Mouse (Mus musculus): ENCODE measurements around the gene Mbnl2.

The Mbnl2 gene

DNA sequence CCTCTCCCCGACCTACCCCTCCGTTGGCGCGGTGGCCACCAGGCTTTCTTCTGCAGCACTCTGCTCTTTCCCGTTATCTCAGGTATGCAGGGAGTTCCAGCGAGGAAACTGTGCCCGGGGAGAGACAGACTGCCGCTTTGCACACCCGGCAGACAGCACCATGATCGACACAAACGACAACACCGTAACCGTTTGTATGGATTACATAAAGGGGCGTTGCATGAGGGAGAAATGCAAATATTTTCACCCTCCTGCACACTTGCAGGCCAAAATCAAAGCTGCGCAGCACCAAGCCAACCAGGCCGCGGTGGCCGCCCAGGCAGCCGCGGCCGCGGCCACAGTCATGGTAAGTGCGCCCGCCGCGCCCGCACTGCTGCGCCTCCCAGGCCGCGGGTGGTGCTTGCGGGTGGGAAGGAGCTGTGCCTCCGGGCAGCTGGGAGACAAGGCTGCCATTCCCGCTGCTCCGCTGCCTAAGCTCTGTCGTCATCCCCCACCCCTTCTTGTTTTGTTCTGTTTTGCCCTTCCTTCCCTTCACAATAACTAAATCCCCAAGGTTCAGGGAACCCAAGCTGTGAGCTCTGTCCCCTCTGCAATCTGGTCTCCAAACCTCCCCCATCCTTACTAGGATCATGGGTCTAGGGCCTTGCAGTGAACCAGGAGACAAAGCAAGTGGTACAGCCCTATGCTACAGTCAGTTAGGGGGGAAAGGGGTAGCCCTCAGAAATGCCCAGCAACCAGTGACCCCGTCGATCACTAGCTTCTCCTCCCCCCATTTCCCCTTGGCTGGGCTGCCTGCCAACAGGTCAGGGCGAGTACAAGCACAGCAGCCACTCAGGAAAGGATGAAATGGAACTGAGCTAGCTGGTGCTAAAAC is 113.6 kb downstream of the Mbnl2 start:
- peak; percentile 54 for DNase-seq

DNA sequence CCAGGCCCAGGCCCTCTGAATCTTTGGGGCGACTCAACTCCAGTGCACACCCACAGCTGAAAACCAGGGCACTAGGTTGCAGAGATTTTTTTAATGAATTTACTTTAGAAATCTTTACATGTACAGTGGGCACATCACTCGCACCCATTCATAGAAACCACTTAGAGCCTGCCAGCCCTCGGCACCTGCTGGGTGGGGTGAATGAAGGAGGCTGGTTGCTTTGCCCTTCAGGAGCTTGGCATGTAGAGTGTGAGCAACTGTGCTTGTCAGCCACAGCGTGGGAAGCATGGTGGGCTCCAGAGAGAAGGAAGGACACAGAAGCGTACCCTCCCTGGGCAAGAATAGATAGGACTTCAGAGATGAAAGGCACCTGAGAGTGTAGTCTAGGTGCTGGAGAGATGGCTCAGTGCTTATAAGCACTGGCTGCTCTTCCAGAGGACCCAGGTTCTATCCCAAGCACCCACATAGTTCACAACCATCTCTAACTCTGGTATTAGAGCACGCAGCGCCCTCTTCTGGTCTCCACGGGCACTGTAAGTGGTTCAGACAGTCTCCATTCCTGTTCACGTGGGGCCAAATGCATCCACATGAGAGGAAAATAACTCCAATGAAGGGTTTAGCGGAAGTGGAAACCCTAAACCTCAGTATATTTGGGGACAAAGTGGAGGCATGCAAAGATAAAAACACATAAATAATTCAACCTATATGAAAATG is 114.9 kb downstream of the Mbnl2 start:
- no peak for DNase-seq

DNA sequence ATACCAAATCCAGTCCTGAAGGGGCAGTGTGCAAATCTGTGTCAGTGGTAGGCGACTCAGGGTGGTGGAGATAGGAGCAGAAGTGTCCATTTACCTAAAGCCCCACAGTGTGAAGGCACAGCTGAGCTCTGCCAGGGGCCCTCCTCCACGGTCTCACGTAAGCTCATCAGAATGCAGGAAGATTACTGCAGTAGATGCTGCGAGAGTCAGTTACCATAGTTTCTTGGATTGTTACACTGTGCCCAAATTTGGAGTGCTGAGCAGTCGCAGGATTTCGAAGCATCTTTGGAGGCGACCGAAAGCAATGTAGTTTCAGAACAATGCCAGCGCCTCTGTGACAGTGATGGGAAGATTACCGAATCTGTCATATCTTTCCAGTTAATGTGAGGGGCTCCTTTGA is 116.2 kb downstream of the Mbnl2 start:
- DNase-seq: peak; percentile 76

DNA sequence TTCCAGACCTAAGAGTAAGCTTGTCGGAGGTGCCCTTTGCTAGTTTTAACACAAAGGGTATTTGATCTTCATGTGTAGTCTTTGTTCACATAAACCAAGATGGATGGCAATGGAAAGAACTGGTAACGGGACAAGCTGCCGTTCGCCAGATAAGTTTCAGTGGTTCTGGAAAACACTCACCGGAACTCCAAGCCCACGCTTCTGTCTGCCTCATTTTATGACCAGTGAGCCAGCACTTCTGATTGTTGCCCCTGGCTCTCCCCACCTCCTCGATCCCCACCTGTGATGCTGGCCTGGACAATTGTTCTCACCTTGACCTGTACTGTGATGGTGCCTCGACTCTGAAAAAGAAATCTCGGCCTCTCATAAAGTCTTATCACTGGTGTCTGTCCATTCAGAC is 117.0 kb downstream of the Mbnl2 start:
- no peak for DNase-seq

DNA sequence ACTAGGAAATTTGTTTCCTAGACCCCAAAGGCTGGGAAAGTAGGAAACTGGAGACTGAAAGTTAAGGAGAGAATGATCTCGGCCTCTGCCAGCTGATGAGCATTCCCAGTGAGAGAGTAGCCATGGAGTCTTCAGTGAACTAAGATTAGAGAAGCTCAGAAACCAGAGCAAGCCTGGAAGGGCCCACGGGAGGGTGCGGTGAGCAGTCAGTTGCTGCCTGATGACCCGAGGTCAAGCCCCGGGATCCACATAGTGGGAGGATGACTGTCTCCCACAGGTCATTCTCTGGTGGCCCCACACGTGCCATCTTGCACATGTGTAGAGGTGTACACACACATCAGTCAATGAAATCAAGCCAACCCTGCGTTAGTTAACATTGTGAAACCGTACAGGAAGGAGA is 118.0 kb downstream of the Mbnl2 start:
- DNase-seq: no peak

DNA sequence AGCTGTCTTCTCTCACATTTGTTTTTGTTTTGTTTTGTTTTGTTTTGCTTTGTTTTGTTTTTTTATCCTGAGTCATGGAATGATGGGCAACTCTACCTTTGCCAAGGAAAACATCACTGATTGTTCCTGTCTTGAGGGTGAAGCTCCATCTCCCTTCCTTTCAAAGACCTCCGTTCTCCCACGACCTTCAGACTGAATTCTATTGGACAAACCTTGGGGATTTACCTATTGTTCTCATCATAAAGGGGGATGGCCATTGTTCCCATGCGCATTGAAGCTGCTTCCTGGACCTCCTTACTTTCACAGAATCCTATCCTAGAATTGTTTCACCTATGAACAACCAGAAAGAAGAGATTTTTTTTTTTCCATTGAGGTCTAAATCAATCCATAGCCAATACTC is 118.7 kb downstream of the Mbnl2 start:
- no peak for DNase-seq

DNA sequence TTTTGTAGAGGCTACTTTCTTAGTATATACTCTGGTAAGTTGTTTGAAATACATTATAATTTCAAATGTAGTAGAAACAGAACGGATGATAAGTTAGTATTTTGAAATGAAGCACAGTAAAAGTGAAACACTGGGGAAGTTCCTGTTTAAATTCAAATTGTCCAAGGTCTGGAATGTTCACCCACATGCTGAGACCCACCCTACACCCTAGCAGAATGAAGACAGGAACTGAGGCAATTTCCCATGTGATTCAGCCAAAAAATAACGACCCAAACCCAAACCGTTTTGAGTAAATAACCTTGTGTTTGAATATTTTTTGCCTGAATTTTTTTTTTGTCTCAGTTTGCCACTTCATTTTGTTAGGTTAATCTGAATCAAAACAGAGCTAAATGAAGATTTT is 119.4 kb downstream of the Mbnl2 start:
- DNase-seq: no peak

DNA sequence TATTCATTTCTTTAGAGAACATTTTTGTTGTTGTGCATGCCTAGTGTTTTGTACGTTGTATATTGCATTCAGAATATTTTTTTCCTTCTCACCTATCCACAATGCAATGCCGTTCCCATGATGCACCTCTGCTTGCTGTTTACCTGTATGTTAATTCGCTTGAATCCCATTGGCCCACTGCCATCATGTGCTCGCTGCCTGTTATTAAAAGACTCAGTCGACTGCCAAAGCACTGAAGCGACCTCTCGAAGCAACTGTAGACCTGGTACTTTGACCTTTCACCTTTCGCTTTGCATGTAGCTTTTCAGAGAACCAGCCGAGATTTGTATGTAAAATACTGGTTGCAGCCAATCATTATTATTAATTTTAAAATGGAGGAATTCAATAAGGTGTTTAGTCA is 120.0 kb downstream of the Mbnl2 start:
- no peak for DNase-seq

DNA sequence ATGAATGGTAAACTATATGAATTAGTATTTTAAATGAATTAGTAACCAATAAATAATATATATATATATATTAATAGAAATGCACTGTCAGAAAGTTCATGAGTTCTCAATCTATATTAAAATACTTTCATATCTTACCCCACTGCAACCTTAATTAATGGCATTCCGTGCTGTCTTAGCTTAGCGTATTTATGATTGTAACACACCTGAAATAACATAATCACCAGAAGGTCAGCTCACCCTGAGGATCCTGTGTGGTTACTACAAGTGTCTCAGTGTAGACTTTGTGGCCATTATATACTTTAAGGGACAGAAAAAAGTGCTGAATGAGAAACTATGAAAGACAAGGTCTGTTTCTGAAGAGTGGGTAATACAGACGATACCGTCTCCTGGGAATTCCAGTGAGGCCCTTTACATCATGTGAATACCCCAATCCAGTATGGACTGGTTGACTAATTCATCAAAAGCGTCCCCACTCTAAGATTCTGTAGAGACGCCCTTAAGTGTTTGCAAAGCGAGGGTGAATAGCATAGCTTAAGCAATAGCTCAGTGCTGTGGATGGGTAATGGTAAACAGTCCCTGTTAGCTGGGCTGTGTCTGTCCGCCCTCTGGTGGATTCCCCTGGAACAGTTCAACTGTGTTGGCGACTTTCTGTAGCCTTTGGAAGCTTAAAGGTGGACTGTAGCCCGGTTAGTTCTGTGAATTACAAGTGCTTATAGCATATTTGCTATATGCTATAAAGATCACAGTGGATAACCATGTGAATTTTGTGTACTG is 122.6 kb downstream of the Mbnl2 start:
- DNase-seq: peak; percentile 78

DNA sequence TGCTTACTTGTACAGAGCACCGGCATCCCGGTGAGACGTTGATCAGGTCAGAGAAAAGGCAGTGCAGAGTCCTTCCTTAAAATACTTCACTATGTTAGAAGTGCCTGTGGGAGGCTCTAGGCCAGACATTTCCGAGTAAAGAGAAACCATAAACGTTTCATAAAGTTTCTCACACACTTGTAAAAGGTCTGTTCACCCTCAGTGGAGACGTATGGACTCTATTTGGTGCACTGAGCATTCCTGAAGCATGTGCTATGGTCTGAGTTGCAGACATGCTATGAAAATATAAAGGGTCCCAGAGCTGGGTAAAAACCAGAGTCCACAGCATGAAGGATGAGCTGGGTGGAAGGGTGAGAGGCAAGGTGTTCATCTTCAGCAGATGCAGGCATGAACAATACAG is 124.1 kb downstream of the Mbnl2 start:
- no peak for DNase-seq

DNA sequence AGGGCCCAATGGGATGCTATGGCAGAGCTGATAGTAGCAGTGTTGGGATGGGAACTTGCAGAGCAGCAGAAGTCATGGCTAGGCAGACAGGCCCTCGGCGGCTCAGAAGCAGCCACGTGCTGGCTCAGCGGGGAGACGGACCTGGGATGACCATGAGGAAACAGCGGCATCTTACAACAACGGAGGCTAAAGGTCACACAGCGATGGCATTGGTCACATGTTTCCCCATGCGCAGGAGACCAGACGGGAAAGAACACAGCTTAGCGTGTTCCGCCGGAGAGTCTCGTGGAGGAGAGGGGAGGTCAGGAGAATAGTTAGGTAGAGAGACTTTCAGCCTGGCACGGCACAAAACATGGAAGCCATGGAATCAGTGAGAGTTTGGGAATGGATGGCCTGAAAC is 125.7 kb downstream of the Mbnl2 start:
- DNase-seq: no peak

DNA sequence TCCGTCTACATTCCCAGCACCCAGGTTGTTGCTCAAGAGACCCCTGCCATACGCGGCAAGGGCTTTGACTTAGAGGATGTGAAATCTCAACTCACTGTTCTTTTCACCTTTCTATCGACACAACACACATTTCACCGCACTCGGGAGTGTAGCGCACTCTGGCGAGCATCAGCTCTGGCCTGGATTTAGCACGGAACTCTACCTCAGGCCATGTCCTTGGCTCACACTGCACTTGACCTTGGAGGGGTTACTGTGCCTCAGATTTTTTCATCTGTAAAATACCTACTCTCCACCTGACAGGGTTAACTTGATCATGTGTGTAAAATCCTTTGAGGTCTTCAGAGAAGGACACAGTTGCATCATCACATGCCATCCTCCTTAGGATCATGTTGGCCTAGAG is 127.2 kb downstream of the Mbnl2 start:
- no peak for DNase-seq

DNA sequence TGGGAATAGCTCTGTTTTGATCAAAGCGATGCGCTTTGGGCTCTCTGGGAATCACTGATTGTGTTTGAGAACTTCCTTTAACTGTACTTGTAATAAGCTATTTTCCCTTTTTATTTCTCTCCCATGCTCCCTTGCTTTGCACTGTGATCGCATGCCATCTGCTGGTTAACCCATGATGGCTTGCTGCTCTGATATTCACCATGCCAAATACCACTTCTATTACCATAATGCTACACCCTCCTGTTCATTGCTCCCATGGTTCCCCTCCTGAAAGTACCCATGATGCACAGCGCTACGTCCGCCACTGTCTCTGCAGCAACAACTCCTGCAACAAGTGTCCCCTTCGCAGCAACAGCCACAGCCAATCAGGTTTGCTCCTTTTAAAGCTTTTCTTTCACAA is 128.9 kb downstream of the Mbnl2 start:
- no peak for DNase-seq

DNA sequence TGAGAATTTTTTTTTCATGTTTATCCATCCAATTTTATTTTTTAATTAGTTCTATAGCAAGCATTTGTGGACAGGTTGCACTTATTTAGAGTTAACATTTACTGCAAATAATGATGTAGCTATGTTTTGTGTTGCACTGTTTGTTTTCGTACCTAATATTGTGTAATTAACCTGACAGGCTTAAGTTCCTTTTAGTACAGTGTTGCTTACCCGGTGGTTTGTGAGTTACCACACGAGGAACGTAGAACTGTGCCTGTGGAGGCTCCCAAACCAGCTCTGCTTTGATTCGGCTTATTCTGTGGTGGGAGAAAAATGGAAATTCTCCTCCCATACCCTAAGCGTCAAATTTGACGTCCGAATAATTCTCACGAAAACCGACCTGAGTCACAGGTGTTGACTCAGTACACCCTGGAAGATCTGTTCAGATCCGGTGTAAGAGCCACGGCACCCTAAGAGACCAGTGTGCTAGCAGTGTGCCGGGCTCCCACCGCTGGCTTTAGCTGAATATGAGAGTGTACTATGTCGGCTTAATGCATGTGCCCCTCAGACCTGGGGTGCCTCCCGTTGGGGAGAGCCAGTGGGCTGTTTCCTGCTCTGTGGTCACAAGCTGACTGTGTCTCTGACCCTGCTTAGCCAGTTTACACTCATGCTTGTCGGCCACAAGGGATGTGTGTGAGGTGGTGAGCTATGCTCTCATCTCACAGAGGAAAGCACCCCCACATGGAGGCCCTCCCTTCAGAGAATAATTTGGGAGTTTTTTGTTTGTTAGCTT is 129.5 kb downstream of the Mbnl2 start:
- DNase-seq: no peak

DNA sequence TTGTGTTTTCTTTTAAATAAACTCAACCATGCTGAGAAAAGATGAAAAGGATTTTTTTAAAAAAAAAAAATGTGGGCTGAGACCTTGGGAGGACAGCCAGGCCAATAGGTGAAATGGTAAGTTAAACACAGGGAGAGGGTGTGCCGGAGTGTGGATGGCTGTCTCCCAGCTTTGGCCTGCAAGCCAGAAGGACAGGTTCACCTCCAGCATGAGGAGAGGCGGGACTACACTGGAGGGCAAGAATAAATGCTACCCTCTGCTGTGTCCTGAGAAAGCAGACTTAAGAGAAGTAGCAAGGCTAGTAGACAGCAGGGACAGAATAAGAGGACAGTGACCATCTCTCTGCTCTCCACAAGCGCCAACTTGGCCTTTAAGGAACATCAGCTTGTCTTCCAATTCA is 130.1 kb downstream of the Mbnl2 start:
- no peak for DNase-seq

DNA sequence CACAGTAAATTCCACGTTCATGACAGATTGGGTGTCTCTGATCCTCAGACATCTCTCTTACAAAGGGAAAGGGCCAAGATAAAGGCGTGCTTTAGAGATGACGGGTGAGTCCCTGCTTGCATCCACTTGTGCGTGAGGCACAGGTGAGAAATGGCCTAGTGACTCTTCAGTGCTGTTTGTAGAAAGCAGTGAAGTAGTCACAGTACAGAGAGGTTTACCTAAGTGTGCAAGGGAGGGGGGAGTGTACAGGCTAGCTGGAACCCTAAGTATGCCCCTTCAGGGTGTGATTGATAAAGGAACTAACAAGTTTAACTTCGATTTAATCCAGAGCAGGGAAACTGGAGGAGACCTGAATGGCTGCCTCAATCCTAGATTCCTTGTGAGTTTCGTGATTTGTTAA is 130.8 kb downstream of the Mbnl2 start:
- DNase-seq: no peak

DNA sequence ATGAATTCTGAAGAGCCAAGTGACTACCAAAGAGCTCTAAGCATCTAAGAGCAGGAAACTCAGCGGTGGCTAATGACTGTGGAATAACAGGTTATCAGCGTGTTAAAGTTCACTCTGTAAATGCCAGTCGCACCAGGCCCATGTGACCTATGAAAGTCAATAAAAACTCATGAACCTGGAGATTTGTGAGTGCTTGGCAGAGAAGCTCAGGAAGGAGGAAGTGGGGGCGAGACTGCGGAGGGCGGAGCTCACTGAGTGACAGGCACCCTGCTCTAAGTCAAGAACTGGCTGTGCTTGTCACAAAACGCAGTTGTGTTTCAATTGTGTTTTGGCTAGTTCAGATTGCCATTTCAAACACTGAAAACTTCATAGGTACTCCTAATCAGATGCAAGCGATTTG is 131.4 kb downstream of the Mbnl2 start:
- DNase-seq: no peak

DNA sequence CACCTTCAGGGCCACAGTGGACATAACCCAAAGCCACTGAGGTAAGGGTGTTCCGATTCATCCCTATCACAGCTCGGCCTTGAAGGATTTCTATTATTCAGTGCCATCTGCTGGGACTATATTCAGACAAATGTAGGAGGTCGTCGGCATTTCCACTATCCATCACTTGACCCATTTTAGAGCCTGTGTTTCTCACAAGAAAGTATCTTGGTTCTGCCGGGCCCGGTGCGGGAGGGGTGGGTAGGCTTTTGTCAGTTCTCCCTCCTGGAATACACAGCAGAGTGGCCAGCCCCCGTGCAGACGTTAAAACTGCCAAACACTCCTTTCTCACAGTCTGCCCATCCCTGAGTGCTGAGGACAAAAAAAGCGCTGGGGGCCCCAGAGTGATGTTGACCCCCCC is 134.4 kb downstream of the Mbnl2 start:
- DNase-seq: peak; percentile 69

DNA sequence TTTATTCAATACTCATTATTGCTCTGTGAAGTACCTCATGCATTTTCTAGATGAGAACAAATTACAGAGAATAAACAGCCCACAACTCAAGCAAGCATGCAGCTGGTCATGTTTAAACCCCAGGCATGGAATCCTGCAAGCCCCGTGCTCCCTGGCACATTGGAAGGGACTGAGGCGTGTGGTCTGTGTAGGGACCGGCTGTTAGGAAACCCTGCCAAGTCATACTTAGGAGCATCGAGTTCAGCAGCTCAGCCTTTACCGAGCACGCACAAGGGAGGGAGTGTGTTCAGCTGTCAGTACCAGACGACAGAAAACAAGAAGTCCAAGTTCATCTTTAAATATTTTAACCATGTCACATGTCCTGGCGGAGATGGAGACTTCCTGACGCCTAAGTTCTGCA is 141.4 kb downstream of the Mbnl2 start:
- DNase-seq: no peak

DNA sequence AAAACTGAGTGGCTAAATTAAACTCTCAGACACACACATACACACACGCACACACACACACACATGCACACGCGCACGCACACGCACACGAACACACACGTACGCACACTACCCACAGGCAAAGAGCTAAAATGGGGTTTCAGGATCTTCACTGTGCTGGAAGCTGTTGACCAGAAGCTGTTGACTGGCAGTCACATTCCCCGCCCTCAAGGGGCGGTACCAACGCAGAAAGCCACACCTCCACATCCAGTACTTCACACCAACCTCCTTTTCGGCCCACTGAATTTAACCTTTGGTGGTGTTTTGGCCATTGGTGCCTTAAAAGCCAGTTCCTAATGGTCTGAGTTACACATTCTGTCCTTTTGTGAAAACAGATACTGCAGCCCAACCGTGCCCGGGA is 143.5 kb downstream of the Mbnl2 start:
- DNase-seq: no peak

DNA sequence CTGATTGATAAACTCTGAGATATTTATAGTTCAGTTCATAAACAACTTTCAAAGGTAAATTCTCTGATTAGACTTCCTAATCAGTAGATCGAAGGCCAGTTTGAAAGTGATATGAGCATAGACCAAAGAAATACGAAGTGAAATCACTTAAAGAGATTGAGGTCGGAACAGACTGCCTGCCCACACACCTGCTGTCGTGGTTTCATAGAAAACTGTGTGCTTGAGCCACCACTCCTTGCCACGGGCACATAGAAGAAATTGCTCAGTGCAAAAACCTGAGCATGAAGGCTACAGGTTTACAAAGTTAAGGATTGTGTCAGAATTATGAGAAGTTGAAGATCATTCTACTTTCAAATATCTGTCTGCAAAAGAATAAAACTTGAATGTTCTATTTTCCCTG is 153.0 kb downstream of the Mbnl2 start:
- peak; percentile 70 for DNase-seq

DNA sequence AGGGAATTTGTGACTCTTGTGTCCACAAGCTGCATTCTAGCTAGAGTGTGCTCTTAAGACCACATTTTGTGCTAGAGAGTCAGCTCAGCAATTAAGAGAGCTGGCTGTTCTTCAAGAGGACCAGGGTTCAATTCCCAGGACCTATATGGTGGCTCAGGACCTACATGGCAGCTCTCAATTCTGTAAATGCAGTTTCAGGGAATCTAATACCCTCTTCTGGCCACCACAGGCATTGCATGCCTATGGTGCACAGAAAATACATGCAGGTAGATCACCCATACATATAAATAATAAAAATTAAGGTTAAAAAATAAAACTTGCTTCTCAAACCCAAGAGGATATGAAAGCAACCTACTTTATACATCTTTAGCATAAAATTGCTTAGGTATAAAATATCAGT is 157.3 kb downstream of the Mbnl2 start:
- DNase-seq: no peak

DNA sequence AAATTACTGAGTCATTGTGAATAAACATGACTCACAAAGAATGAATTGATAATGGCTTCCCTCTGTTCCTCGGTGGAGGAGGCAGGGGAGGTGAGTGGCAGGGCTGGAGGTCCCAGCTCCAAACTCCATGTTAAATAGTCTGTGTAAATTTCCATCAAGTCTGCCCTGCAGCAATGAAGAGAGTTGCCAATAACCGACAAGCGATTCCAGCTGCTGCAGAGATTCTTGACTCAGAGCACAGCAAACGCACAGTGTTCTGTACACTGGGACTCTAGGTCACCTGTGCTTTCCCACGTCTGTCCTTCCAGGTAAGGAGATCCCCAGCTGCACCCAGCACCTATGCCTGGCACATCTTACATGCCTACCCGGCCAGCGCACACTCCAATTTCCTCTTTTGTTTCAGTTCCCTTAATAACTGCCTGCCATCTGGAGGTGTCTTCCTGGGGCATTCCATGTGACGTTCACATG is 158.5 kb downstream of the Mbnl2 start:
- peak; percentile 39 for DNase-seq
